Mouse (Mus musculus) T-helper 1 cell (primary cell): Measurements from ENCODE around the gene Gmip.

Experiments
- in situ Hi-C: fragments of 300-600 bp; cut with MboI, MseI; formaldehyde crosslinking; loops from one replicate; pipeline ENCODE4 v1.15.1; 2025; ENCODE audit warnings: high pct_unique_total_duplicates

Gene Gmip

GRCm38 (mm10) chr8:69861251-69861650 is 52.8 kb downstream of the Gmip start:
- in situ Hi-C loops = no loop called here

GRCm38 (mm10) chr8:69863387-69864020 is 55.0 kb downstream of the Gmip start:
- in situ Hi-C loops = no loop called here

GRCm38 (mm10) chr8:69864180-69864579 is 55.7 kb downstream of the Gmip start:
- in situ Hi-C loops = no loop called here

- in situ Hi-C loops = no loop called here
Observed at GRCm38 (mm10) chr8:69867696-69868326, 59.3 kb downstream of the Gmip start.

- in situ Hi-C loops = no loop called here
Observed at GRCm38 (mm10) chr8:69870003-69870765, 61.7 kb downstream of the Gmip start.

- in situ Hi-C loops = no loop called here
Observed at GRCm38 (mm10) chr8:69870907-69871306, 62.4 kb downstream of the Gmip start.
